Mouse (Mus musculus): ENCODE measurements around the gene Tmprss15. TPM values are rescaled to one million over a fixed set of nuclear protein-coding genes. Genes with fewer than 3 reads are reported as not detected.

Tmprss15 gene
- polyA plus RNA-seq, 1 experiment, result not detected

GRCm38 (mm10) chr16:79002812-79003211, 88.1 kb downstream of the Tmprss15 start:
- Histone ChIP-seq H3K27ac (ENCODE audit: insufficient read depth, low read length) (no peak overlapping the region), H3K4me1 (ENCODE audit: control insufficient read depth, insufficient read depth, low read length) (no peaks in the 10 kb centered on the region), H3K4me3 (ENCODE audit: insufficient read depth, low read length) (no peak overlapping the region)
- TF ChIP-seq POLR2A (IDR thresholded peaks at IDR 0.05; ENCODE audit: low read depth, low read length) (no peak), CTCF (IDR thresholded peaks at IDR 0.05; ENCODE audit: borderline replicate concordance, insufficient read depth, low read length) (no peak)

DNA sequence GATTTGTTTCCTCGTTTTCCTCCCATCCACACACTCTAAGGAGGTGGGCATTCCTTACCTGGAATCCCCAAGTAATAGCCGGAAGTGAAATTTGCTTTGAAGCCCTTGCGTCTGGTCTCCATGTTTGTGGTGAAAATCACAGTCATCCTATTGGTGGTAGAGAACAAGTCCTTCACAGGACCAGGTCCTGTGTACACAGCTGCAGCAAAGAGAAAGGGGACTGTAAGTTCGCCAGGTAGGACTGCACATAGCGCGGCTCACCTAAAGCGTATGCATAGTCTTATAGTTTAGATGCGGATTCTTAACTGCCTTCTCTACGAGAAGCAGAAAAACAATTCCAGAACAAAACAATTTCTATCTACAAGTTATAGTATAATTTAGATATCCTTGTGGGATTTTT, 89.2 kb downstream of the Tmprss15 start:
- H3K4me1 ChIP-seq (ENCODE audit: control insufficient read depth, insufficient read depth, low read length), result no peaks in the 10 kb centered on the region
- H3K27ac ChIP-seq (ENCODE audit: insufficient read depth, low read length), result no peak overlapping the region
- no peak overlapping the region for H3K4me3 ChIP-seq (ENCODE audit: insufficient read depth, low read length)
- TF ChIP-seq CTCF (IDR thresholded peaks at IDR 0.05; ENCODE audit: borderline replicate concordance, insufficient read depth, low read length) (no peak), POLR2A (IDR thresholded peaks at IDR 0.05; ENCODE audit: low read depth, low read length) (no peak)

GRCm38 (mm10) chr16:78976384-78976783, 114.5 kb downstream of the Tmprss15 start:
- no peak overlapping the region for H3K27ac ChIP-seq (ENCODE audit: insufficient read depth, low read length)
- H3K4me3 ChIP-seq (ENCODE audit: insufficient read depth, low read length), result no peak overlapping the region
- TF ChIP-seq POLR2A (IDR thresholded peaks at IDR 0.05; ENCODE audit: low read depth, low read length), result no peak
- no peak for TF ChIP-seq CTCF (IDR thresholded peaks at IDR 0.05; ENCODE audit: borderline replicate concordance, insufficient read depth, low read length)
- no peaks in the 10 kb centered on the region for H3K4me1 ChIP-seq (ENCODE audit: control insufficient read depth, insufficient read depth, low read length)

GRCm38 (mm10) chr16:78974099-78974498, 116.8 kb downstream of the Tmprss15 start:
- Histone ChIP-seq H3K27ac (ENCODE audit: insufficient read depth, low read length) (no peak overlapping the region), H3K4me3 (ENCODE audit: insufficient read depth, low read length) (no peak overlapping the region)
- TF ChIP-seq POLR2A (IDR thresholded peaks at IDR 0.05; ENCODE audit: low read depth, low read length) (no peak), CTCF (IDR thresholded peaks at IDR 0.05; ENCODE audit: borderline replicate concordance, insufficient read depth, low read length) (no peak)

GRCm38 (mm10) chr16:78969091-78969731, 121.7 kb downstream of the Tmprss15 start:
- H3K4me3 ChIP-seq (ENCODE audit: insufficient read depth, low read length), result no peak overlapping the region
- H3K4me1 ChIP-seq (ENCODE audit: control insufficient read depth, insufficient read depth, low read length), result no peaks in the 10 kb centered on the region
- H3K27ac ChIP-seq (ENCODE audit: insufficient read depth, low read length), result no peak overlapping the region
- TF ChIP-seq CTCF (IDR thresholded peaks at IDR 0.05; ENCODE audit: borderline replicate concordance, insufficient read depth, low read length) (no peak), POLR2A (IDR thresholded peaks at IDR 0.05; ENCODE audit: low read depth, low read length) (no peak)

More at GRCm38 (mm10) chr16:78974099-78974498, 116.8 kb downstream of the Tmprss15 start:
- no peaks in the 10 kb centered on the region for H3K4me1 ChIP-seq (ENCODE audit: control insufficient read depth, insufficient read depth, low read length)

DNA sequence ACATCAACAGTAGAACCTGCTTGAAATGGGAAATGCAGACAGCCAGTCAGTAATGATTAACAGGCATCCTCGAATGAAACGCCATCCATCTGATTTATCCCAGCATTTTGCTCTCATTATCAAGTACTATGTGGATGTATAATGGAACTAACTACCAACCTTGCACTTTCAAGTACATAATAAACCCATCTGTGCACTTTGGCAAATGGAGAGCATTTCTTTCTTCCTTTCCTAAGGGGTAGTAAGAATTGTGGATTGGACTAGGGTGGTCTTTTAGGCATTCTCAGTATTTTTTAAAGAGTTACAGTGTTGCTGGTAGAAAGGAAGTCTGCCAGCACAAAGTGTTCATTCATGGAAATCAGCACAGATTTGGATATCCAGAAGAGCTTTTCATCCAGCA, 133.5 kb downstream of the Tmprss15 start:
- no peak overlapping the region for H3K27ac ChIP-seq (ENCODE audit: insufficient read depth, low read length)
- H3K4me3 ChIP-seq (ENCODE audit: insufficient read depth, low read length), result no peak overlapping the region
- TF ChIP-seq CTCF (IDR thresholded peaks at IDR 0.05; ENCODE audit: borderline replicate concordance, insufficient read depth, low read length) (no peak), POLR2A (IDR thresholded peaks at IDR 0.05; ENCODE audit: low read depth, low read length) (no peak)
- H3K4me1 ChIP-seq (ENCODE audit: control insufficient read depth, insufficient read depth, low read length), result no peaks in the 10 kb centered on the region

GRCm38 (mm10) chr16:78950359-78950758, 140.5 kb downstream of the Tmprss15 start:
- no peak for TF ChIP-seq CTCF (IDR thresholded peaks at IDR 0.05; ENCODE audit: borderline replicate concordance, insufficient read depth, low read length)
- no peak for TF ChIP-seq POLR2A (IDR thresholded peaks at IDR 0.05; ENCODE audit: low read depth, low read length)
- Histone ChIP-seq H3K4me3 (ENCODE audit: insufficient read depth, low read length) (no peak overlapping the region), H3K4me1 (ENCODE audit: control insufficient read depth, insufficient read depth, low read length) (no peaks in the 10 kb centered on the region), H3K27ac (ENCODE audit: insufficient read depth, low read length) (no peak overlapping the region)

DNA sequence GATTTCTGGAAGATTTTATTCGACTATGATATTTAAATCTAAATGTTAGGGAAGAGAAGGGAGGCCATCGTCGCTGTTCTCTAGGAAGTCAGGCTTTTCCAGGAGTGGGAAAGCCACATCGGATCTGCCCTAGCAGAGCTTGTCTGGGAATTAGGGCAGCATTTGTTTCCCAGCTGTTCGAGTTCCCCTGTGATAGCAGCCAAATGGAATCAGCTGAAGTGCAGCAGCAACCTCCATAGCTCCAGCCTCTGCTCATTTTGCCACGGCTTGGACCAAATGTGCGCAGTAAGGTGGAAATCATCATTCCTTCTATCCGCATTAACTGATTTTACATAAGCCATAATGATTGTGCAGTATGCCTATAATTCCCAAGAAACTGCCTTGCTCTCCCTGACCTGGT, 153.1 kb downstream of the Tmprss15 start:
- Histone ChIP-seq H3K27ac (ENCODE audit: insufficient read depth, low read length) (no peak overlapping the region), H3K4me1 (ENCODE audit: control insufficient read depth, insufficient read depth, low read length) (no peaks in the 10 kb centered on the region), H3K4me3 (ENCODE audit: insufficient read depth, low read length) (no peak overlapping the region)
- TF ChIP-seq CTCF (IDR thresholded peaks at IDR 0.05; ENCODE audit: borderline replicate concordance, insufficient read depth, low read length), result no peak
- TF ChIP-seq POLR2A (IDR thresholded peaks at IDR 0.05; ENCODE audit: low read depth, low read length), result no peak

- Histone ChIP-seq H3K4me3 (ENCODE audit: insufficient read depth, low read length) (no peak overlapping the region), H3K4me1 (ENCODE audit: control insufficient read depth, insufficient read depth, low read length) (no peaks in the 10 kb centered on the region), H3K27ac (ENCODE audit: insufficient read depth, low read length) (no peak overlapping the region)
- TF ChIP-seq POLR2A (IDR thresholded peaks at IDR 0.05; ENCODE audit: low read depth, low read length), result no peak
- no peak for TF ChIP-seq CTCF (IDR thresholded peaks at IDR 0.05; ENCODE audit: borderline replicate concordance, insufficient read depth, low read length)
Observed at GRCm38 (mm10) chr16:78934298-78934697, 156.6 kb downstream of the Tmprss15 start.

DNA sequence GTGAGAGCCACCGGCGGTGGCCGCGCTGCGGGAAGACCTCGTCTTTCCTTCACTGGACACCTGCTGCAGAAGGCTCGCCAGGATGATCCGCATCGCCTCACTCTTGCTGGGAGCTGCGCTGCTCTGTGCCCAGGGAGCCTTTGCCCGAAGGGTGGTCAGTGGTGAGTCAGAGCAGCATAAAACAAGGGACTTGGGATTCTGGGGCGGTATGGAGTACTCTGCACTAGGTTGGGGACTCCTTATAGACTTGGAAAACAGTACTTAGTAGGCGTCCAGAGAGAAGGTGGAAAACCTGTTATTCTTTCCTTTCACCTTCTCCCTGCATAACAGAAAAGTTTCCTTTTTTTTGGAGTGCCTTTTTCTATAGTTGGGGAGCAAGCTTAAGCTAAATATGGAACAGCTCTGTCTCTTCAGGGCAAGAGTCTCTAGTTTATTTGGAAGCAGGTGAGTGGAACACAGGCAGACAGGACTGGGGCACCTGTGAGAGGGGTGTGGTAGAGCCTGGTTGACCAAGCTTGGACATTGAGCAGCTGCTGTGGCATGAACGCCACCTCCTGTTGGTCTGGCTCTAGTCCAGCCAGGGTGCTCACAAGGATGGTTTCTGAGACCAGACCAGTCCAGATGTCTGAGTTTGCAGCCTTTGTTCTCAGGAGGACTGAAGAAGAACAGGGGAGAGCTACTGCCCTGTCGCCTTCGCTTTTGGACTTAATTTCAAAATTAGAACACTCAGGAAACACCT, 159.4 kb downstream of the Tmprss15 start:
- H3K4me3 ChIP-seq (ENCODE audit: insufficient read depth, low read length), result peak overlapping the region; percentile 23
- TF ChIP-seq CTCF (IDR thresholded peaks at IDR 0.05; ENCODE audit: borderline replicate concordance, insufficient read depth, low read length) (no peak), POLR2A (IDR thresholded peaks at IDR 0.05; ENCODE audit: low read depth, low read length) (no peak)
- no peak overlapping the region for H3K27ac ChIP-seq (ENCODE audit: insufficient read depth, low read length)
- no peaks in the 10 kb centered on the region for H3K4me1 ChIP-seq (ENCODE audit: control insufficient read depth, insufficient read depth, low read length)
